Mouse (Mus musculus): ENCODE results near the gene 4930402H24Rik.
A peak's percentile ranks its signal among the peaks of the same experiment; 100 is the strongest.

4930402H24Rik gene

GRCm38 (mm10) chr2:130813729-130814128 lies 92.5 kb downstream of the 4930402H24Rik start:
- no peak for DNase-seq (ENCODE audit: low spot score in 2 of 2)

GRCm38 (mm10) chr2:130812487-130812886 lies 93.7 kb downstream of the 4930402H24Rik start:
- DNase-seq (ENCODE audit: low spot score in 2 of 2) = no peak

- no peak for DNase-seq (ENCODE audit: low spot score in 2 of 2)
Measured at GRCm38 (mm10) chr2:130805146-130805545, 101.1 kb downstream of the 4930402H24Rik start.

GRCm38 (mm10) chr2:130803706-130804105 lies 102.5 kb downstream of the 4930402H24Rik start:
- no peak for DNase-seq (ENCODE audit: low spot score in 2 of 2)

GRCm38 (mm10) chr2:130795731-130796130 lies 110.5 kb downstream of the 4930402H24Rik start:
- DNase-seq (ENCODE audit: low spot score in 2 of 2) = no peak

GRCm38 (mm10) chr2:130791722-130792121 lies 114.5 kb downstream of the 4930402H24Rik start:
- DNase-seq (ENCODE audit: low spot score in 2 of 2) = no peak

GRCm38 (mm10) chr2:130789642-130790041 lies 116.6 kb downstream of the 4930402H24Rik start:
- DNase-seq (ENCODE audit: low spot score in 2 of 2) = no peak

GRCm38 (mm10) chr2:130789039-130789438 lies 117.2 kb downstream of the 4930402H24Rik start:
- peak; percentile 52 to 57 for DNase-seq (ENCODE audit: low spot score in 2 of 2)

- no peak for DNase-seq (ENCODE audit: low spot score in 2 of 2)
Measured at GRCm38 (mm10) chr2:130784939-130785338, 121.3 kb downstream of the 4930402H24Rik start.

GRCm38 (mm10) chr2:130780615-130781303 lies 125.4 kb downstream of the 4930402H24Rik start:
- no peak for DNase-seq (ENCODE audit: low spot score in 2 of 2)

- no peak for DNase-seq (ENCODE audit: low spot score in 2 of 2)
Measured at GRCm38 (mm10) chr2:130779935-130780334, 126.3 kb downstream of the 4930402H24Rik start.

- no peak for DNase-seq (ENCODE audit: low spot score in 2 of 2)
Measured at GRCm38 (mm10) chr2:130776610-130777009, 129.6 kb downstream of the 4930402H24Rik start.

GRCm38 (mm10) chr2:130767483-130767882 lies 138.7 kb downstream of the 4930402H24Rik start:
- no peak for DNase-seq (ENCODE audit: low spot score in 2 of 2)

GRCm38 (mm10) chr2:130765396-130765795 lies 140.8 kb downstream of the 4930402H24Rik start:
- no peak for DNase-seq (ENCODE audit: low spot score in 2 of 2)

GRCm38 (mm10) chr2:130760876-130761275 lies 145.3 kb downstream of the 4930402H24Rik start:
- DNase-seq (ENCODE audit: low spot score in 2 of 2) = no peak

GRCm38 (mm10) chr2:130755061-130755607 lies 151.1 kb downstream of the 4930402H24Rik start:
- DNase-seq (ENCODE audit: low spot score in 2 of 2) = no peak

- no peak for DNase-seq (ENCODE audit: low spot score in 2 of 2)
Measured at GRCm38 (mm10) chr2:130754596-130754995, 151.6 kb downstream of the 4930402H24Rik start.

- no peak for DNase-seq (ENCODE audit: low spot score in 2 of 2)
Measured at GRCm38 (mm10) chr2:130750449-130750848, 155.8 kb downstream of the 4930402H24Rik start.

GRCm38 (mm10) chr2:130749708-130750107 lies 156.5 kb downstream of the 4930402H24Rik start:
- DNase-seq (ENCODE audit: low spot score in 2 of 2) = no peak

GRCm38 (mm10) chr2:130743576-130743975 lies 162.6 kb downstream of the 4930402H24Rik start:
- no peak for DNase-seq (ENCODE audit: low spot score in 2 of 2)

GRCm38 (mm10) chr2:130740096-130740495 lies 166.1 kb downstream of the 4930402H24Rik start:
- peak; percentile 16 to 32 for DNase-seq (ENCODE audit: low spot score in 2 of 2)

GRCm38 (mm10) chr2:130738019-130738418 lies 168.2 kb downstream of the 4930402H24Rik start:
- DNase-seq (ENCODE audit: low spot score in 2 of 2) = peak; percentile 25 to 47

GRCm38 (mm10) chr2:130735281-130735680 lies 170.9 kb downstream of the 4930402H24Rik start:
- no peak for DNase-seq (ENCODE audit: low spot score in 2 of 2)
